Mouse (Mus musculus): Measurements from ENCODE around the gene Mrvi1.

The Mrvi1 gene

DNA sequence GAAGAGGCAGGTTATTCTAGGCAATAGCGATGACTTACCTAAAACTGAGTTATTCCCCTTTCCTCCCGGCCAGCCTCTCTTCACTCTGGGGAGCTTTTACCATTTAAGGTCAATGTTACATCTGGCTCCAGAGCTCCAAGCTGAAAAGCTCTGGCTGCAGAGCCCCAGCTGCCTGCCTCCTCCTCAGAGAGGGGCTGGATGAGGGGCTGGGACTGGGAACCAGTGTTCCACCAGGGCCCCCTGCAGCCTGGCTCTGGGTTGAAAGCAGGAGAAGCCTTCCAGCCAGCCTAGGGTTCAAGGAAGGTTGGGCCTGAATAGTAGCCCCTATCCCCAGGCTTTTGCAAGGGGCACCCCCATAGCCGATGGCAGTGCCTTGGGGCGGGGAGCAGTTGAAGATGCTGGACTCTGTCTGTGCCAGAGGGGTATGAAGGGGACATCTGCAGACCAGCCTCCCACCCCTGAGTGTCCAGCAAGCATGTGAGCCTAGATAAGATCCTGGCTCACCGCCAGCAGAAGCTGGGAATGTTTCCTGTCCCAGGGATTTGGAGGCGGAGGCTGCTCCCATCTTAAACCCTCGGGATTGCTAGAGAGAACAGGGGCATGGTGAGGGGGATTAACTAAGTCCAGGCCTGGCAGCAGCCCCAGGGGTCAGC lies at the start of gene Mrvi1:
Gene Mrvi1, minus strand, starts transcription at position 409 of the 653 bp plus-strand sequence.
- DNase-seq (ENCODE audit: low spot score in 2 of 2), result no peak

DNA sequence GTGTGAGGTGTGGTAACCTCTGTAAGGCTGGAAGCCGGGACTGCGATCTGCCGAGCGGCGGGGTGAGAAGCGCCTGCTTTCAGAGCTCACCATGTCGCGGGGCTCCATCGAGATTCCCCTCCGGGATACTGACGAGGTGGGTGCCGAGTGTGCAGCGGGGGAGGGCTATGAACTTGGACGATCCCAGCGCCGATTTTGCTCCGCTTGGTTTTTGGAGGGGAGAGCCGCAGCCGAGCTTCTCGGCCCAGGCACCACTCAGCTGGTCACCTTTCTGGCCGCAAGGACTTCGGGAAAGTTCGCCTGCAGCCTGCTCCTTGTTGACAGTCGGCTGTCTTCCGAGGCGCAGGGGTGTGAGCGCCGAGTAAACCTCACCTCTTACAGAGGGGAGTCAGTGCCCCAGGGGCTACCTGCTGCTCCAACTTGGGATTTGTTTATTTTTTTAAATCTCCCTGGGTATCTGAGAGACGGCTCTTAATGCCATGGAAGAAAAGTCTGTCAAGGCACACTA lies 46.8 kb upstream of the Mrvi1 start:
- DNase-seq (ENCODE audit: low spot score in 2 of 2), result no peak

DNA sequence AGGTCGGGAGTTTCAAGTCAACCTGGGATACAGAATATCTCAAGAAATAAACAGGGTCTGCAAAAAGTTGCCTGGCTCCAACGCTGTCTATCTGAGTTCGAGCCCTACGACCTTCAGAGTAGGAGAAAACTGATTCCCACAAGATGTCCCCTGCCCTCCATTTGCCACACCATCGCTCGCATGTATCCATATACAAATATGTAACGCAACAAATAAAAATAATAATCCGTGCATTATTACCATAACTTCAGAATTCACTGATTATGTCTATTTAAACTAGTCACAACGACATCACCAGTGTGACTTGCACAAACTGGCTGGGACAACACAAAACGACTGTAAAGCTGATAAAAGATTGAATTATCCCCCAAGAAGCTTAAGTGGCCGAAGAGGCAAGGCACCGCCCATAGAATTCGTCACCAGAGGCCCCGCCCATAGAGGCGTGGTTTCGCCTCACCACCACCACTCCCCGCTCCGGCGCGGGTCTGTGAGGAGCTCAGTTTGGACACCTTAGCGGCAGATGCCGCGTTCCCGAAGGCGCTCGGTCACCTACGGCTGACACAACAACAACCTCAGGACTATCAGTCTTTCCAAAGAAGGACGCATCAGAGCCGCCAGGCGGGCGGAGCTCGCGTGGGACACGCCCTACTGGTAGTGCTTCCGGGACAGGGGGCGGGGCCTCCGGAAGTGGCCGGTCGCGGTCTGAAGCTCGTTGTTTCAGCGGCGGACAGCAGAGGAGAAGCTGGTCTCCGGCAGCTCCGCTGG lies 46.2 kb upstream of the Mrvi1 start, which contains the start of gene Ctr9:
Gene Ctr9, plus strand, starts transcription at position 671 of the 765 bp plus-strand sequence.
- peak; percentile 94 to 95 for DNase-seq (ENCODE audit: low spot score in 2 of 2)

DNA sequence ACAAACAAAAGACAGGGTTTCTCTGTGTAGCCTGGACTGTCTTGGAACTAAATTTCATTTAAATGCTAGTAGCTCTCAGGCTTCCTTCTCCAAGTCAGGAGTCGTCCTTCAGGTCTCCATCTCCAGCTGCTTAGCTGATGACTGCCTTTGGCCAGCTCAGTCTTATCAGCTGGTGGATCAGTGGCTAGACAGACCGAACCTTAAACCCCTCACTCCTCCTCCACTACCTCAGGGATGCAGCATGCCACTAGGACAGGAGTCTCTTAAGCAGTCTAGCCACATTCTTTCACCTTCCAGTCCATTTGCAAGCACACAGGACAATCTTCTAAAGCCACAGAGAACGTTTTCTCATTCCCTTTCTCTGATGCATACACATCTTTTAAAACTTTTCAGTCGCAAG lies 42.7 kb upstream of the Mrvi1 start:
- no peak for DNase-seq (ENCODE audit: low spot score in 2 of 2)

DNA sequence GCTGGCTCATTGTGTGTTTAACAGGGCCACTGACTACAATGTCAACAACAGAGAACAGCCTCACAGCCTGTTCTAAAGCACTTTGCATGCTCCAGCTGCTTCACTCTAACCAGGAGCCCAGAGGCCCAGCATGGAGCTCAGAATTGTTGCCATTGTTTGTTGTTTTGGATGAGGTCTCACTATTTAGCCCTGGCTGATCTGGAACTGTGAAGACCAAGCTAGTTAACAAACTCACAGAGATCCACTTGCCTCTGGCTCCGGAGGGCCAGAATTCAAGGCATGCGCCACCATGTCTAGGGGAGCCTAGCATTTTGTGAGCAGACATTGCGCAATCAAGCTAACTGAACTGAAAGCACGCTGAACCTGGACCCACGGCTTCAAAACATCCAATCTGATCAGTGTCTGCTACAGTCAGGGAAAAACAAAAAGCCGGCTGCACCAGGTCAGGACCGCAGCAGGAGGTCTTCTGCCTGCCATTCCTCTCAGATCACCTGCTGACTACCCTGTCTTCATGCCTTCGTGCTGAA lies 41.9 kb upstream of the Mrvi1 start:
- no peak for DNase-seq (ENCODE audit: low spot score in 2 of 2)

DNA sequence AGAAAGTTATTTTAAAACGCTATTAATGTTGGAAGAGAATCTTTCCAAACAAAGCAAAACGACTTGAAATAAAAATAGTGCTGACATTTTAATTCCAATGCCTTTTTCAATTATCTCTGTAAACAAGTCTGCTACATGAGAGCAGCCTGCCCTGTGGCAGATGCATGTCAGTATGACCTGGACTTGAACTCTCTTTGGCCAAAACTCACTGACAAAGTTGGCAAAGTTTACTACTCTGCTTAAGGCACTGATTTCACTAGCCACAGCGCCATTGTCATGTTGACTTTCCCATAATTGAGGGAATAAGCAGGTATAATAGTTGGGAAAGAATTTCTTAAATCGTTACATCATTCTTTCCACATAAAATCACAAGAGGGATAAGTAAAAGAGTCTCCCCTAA lies 38.6 kb upstream of the Mrvi1 start:
- no peak for DNase-seq (ENCODE audit: low spot score in 2 of 2)

DNA sequence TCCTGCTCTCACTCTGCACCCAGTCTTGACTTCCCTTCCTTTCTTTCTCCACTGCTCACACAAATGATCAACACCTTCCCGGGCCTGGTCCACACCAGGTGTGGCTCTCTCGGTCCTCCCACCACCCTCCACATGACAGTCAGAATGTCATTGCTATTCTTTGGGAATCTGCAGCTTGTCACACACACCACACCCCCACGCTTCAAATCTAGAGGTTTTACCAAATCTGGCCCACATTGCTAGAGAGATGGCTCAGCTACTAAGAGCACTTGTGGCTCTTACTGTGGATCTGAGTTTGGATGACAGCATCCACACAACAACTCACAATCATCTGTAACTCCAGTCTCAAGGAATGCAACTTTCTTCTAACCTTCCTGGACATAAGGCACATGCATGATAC lies 34.7 kb upstream of the Mrvi1 start:
- no peak for DNase-seq (ENCODE audit: low spot score in 2 of 2)

DNA sequence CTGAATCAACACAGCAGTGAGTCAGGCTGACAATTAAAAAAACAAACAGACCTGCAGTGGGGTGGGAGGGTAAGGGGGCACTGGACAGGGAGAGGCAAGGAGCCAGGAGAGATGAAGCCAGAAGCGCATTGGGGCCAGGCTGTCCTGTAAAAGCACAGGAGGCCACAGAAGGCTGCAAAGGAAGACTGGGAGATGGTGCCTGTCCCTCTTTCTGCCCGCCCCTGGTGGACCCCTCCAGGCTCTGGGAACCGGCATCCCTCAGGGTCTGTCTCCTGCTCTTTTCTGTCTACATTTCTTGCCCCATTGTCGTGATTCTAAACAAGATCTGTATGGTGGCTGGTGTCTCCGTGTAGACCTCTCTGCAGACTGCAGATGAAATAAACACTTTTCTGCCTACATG lies 33.5 kb upstream of the Mrvi1 start:
- DNase-seq (ENCODE audit: low spot score in 2 of 2), result no peak

DNA sequence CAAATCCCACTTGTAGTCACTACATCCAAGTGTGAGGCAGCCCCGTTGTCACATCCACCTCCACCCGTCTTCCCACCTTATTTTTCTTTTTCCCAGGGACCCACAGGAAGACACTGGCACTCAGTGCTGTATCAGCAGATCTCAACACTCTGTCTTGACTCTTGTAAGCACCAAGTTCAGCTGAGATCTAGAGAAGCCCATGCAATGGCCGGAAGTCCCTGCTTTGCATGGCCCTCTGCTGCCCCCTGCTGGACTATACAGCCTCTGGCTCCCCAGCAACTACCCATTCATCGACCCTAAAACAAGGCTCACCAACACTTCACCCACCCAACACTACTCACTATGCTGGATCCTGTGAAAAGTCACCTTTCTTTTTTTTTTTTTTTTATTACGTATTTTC lies 32.6 kb upstream of the Mrvi1 start:
- DNase-seq (ENCODE audit: low spot score in 2 of 2), result peak; percentile 89 to 93

DNA sequence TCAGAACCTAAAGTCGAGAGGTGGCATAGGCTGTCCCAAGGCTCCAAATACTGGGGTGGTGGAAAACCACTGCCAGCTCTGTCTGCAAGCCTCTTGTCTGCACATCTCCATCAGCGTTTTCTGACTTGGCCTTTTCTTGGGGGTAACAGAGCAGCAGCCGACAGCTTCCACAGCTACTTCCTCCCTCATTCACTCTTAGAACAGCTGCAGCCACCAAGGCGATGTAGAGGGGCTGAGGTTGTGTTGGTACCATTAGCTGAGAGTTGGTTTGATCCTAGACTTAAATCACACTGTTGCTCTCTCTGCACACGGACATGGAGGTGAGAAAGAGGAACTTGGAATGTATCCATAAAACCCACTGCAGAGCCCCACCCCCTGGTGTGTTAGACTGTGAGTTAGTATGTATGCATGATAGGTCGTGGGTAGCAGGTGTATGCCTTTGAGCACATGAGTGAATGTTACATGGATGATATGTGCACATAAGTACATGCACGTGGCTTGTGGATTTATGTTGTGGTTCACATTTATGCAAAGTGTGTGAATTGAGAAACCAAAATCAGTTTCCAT lies 31.9 kb upstream of the Mrvi1 start:
- DNase-seq (ENCODE audit: low spot score in 2 of 2), result no peak

DNA sequence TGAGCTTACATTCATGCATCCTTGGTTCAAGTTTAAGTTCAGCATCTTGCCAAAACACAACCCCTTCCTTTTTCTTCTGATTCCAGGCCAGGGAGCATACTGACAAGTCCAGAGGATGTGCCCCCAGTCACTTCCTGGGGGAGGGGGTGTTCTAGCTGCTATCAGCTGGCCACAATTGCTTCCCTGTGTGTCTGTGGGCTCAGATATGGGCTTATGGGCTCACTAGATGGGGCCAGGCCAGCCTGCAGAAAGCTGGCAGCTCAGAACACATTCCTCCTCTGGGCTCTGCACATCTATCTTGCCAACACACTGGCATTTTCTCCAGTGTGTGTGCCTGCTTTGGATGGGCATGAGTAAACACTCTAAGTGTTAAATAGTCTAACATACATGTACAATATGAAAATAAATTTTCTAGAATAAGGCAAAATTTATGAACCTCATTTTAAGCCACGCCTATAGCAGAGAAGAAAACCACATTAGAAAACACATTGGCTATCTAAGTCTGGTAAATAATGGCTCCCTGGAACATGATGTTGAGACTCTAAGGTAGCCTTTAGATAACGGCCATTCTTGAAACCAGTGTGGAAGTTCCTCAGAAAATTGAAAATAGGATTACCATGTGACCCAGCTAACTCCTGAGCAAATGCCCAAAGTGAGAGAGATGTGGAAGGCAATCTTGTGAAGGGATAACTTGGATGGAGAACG lies 22.0 kb upstream of the Mrvi1 start:
- DNase-seq (ENCODE audit: low spot score in 2 of 2), result no peak

DNA sequence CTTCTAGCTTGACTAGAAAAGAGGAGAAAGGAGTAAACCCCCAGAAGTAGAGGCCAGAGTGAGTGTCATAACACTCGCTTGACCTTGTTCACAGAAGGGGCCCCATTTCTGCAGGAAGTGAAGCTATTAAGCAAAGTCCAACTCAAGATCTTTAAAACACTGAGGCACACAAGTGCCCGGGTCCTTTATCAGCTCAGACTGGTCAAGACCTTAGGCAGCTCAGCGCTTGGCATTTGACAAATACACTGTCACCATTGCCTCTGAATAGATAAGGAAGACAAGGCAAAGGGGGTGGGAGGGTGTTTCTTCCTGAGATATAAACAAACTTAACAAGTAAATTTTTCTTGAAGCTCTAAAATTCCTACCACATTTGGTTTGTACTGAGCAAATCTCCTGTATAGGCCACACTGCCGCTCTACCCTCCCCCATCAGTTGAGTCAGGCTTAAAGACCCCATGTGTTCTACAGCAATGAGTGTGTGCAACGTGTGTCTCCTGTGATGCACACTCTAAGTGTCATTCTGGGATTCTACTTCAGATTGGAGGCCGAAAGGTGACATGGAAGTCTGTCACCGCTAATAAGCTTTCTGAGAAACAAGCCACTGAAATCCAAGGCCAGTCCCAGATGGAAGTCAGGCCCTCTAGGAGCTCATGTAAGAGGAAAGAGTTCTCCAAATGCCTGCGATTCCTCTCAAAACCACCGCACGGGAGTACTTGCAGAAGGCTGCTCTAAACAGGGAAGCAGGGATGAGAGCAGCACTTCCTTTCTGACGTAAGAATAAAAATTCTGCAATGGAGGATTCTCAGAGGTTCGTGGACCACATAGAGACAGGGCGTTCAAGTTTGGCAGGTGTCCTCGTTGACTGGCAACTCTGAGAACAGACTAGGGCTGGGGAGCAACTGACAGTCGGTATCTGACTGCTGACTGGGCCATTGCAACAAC lies 16.9 kb upstream of the Mrvi1 start:
- no peak for DNase-seq (ENCODE audit: low spot score in 2 of 2)

DNA sequence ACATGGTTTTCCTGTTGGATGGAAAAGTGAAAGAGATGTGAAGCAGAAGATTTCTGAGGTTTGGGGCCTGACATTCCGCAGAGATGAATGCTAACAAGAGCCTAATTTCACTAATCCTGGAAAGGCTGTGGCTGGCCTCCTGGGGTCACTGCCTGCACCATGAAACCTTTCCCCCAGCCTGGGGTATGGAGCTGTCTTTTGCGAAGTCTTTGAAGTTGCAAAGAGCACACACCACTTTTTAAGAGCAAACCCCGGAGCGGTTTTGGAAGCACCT lies 8.9 kb upstream of the Mrvi1 start:
- DNase-seq (ENCODE audit: low spot score in 2 of 2), result no peak

DNA sequence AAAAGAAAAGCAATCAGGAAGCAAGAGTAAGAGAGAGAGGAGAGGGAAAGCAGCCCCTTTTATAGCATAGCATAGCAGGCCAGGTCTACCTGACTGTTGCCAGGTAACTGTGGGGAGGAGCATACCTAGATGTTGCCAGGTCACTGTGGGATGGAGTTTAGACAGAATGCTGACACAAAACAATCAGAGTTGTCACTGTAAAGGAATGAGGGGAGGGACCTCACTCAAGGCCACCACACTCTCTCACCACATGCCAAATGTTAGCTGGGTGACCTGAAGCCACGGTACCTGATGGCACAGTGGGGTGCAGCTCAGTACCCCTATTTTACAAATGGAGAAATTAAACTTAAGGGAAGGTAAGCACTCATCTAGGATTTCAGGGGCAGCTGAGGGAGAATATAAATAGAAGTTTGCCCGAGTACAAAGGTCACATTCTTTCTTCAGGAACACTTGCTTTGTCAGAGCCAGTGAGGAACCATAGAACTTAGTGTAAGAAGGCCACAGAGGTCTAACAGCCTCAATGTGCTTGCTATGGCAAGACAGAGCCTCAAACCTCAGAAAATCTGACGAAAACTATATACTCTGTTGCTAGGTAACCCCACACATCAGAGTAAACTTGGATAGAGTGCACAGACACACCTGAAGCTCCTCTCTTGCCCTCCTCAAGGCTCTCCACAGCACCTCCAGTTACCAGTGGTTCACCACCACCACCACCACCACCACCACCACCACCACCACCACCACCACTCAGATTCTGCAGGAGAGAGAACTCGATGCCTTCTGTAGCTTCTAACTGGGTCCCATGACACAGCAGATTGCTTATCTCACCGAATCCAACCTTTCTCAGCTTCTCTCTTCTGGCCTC lies 8.3 kb upstream of the Mrvi1 start:
- DNase-seq (ENCODE audit: low spot score in 2 of 2), result no peak

DNA sequence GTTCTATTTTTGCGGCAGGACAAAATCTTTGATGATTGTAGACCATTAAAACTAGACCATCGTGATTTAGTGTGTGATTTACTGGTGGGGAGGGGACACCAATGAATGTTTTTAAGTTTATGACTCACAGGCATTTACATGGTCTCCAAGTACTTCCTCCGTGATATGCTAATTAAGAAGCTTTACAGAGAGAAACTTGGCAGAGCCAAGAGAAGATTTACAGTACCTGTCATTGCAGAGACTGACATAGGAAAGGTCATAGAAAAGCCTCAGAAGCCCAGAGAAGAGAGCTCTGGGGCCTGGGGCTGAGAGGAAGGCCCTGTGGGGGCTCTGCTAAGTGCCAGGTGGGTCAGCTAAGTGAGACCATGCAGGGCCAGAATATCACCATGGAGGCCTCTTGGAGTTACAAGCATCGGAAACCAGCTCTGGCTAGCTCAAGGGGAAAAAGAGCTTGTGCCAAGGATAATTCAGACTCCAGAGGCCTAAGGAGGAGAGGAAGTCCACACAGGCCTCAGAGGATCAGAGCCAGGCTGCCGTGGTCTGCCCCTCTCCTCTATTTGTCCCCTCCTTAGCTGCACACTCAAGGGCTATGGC lies 7.1 kb upstream of the Mrvi1 start:
- no peak for DNase-seq (ENCODE audit: low spot score in 2 of 2)

DNA sequence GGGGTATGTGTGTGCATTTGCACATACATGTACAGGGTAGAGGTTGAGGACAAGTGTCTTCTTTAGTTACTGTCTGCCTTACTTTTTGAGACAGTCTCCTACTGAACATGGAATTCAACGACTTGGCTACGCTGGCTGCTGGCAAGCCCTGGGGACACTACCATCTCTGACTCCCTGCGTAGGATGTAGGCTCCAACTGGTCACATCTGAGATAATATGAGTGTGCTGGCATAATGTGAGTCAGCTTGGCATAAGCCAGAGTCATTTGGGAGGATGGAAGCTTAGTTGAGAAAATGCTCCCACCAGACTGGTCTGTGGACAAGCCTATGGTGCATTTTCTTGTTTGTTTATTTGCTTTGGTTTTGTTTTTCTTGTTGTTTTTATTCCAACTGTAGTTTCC lies 5.8 kb upstream of the Mrvi1 start:
- DNase-seq (ENCODE audit: low spot score in 2 of 2), result no peak

DNA sequence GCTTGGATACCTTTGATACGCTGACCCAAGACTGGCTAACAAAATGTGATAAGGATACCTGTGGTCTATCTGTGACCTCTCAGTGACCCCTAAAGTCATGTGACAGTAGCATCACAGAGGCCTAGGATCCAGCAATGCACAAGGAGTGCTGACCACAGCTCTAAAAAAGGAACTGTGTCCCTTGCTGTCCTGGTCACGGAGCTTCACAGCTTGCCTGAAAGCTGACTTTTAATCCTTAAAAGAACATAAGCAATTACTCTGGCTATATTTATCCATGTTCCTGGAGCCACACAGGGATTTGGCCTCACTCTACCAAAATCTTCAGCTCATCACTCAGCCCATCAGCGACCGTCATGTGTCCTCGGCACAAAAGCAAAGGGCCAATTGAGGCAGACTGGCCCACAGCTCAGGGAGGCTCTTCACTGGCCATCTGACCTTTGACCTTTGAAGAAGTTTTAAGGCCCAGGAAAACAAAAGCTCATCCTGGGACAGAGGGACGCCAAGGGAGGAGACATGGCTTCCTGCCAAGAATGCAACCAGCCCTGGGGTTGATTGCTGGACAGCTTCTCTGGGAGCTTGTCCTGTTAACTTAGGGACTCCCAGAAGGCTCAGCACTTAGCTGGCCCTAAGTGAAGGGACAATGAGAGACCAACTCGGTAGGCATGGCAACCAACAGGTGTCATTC lies 3.5 kb upstream of the Mrvi1 start:
- no peak for DNase-seq (ENCODE audit: low spot score in 2 of 2)

DNA sequence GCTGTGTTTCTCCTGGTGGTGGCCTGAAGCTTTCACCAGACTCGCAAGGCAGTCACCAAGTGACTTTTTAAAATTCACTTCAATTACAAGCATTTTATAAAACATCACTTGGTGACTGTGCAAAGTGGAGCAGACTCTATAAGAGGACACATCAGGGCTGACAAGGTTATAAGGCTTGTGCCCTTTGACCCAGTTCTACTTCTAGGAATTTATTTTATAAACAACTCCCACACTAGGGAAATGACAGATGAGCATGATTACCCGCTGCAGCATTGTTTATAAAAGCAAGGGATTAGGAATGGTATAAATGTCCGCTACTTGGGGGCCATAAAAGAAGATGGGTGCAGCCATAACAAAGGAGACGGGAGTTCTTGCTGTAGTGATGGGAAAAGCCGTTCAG lies 1.4 kb upstream of the Mrvi1 start:
- no peak for DNase-seq (ENCODE audit: low spot score in 2 of 2)

DNA sequence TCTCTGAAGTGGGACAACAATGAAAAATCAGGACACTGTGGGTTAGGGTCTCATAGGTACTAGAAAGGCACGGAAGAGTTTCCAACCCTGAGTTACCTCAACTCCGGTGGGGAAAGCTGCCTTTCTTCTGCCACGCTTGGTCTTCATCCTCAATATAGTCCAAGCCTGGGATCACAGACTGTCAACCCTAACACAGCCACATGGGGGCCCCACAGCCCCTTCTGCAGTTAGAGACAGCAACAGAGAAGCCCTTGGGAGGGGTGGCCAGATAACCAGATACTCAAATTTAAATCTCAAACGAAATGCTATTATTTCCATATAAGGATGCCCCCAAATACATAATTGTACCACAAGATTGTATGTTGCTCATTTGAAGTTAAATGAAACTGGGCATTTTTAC lies 503 bp upstream of the Mrvi1 start:
- DNase-seq (ENCODE audit: low spot score in 2 of 2), result peak in 1 of 2 experiments; percentile 49
